Mouse (Mus musculus): ENCODE measurements around the gene Zfp775. TPM values are rescaled to one million over a fixed set of nuclear protein-coding genes. Genes with fewer than 3 reads are reported as not detected.
A peak's percentile ranks its signal among the peaks of the same experiment; 100 is the strongest.
"Not testable (repeated sequence)": the region's sequence is repeated elsewhere in the genome, so short reads cannot be mapped to it uniquely, and the experiment has no call there.

Gene Zfp775
- total RNA-seq, 1 experiment from 2014 or later = 2.6 TPM

- ATAC-seq (ENCODE audit: extremely low read depth, insufficient number of reproducible peaks, low FRiP score, poor library complexity, severe bottlenecking) = not testable (repeated sequence)
Observed at GRCm38 (mm10) chr6:48622186-48622843, 20.5 kb downstream of the Zfp775 start.

- ATAC-seq (ENCODE audit: extremely low read depth, insufficient number of reproducible peaks, low FRiP score, poor library complexity, severe bottlenecking) = no peak
Observed at GRCm38 (mm10) chr6:48623460-48623859, 21.6 kb downstream of the Zfp775 start.

- ATAC-seq (ENCODE audit: extremely low read depth, insufficient number of reproducible peaks, low FRiP score, poor library complexity, severe bottlenecking) = no peak
Observed at GRCm38 (mm10) chr6:48626464-48626863, 24.6 kb downstream of the Zfp775 start, which contains the start of gene AI854703. Gene AI854703 (plus strand): TSS chr6:48626764.

GRCm38 (mm10) chr6:48626984-48627383 is 25.1 kb downstream of the Zfp775 start:
- ATAC-seq (ENCODE audit: extremely low read depth, insufficient number of reproducible peaks, low FRiP score, poor library complexity, severe bottlenecking) = no peak

- ATAC-seq (ENCODE audit: extremely low read depth, insufficient number of reproducible peaks, low FRiP score, poor library complexity, severe bottlenecking) = no peak
Observed at GRCm38 (mm10) chr6:48627511-48627924, 25.7 kb downstream of the Zfp775 start.

GRCm38 (mm10) chr6:48628377-48628776 is 26.5 kb downstream of the Zfp775 start:
- no peak for ATAC-seq (ENCODE audit: extremely low read depth, insufficient number of reproducible peaks, low FRiP score, poor library complexity, severe bottlenecking)

DNA sequence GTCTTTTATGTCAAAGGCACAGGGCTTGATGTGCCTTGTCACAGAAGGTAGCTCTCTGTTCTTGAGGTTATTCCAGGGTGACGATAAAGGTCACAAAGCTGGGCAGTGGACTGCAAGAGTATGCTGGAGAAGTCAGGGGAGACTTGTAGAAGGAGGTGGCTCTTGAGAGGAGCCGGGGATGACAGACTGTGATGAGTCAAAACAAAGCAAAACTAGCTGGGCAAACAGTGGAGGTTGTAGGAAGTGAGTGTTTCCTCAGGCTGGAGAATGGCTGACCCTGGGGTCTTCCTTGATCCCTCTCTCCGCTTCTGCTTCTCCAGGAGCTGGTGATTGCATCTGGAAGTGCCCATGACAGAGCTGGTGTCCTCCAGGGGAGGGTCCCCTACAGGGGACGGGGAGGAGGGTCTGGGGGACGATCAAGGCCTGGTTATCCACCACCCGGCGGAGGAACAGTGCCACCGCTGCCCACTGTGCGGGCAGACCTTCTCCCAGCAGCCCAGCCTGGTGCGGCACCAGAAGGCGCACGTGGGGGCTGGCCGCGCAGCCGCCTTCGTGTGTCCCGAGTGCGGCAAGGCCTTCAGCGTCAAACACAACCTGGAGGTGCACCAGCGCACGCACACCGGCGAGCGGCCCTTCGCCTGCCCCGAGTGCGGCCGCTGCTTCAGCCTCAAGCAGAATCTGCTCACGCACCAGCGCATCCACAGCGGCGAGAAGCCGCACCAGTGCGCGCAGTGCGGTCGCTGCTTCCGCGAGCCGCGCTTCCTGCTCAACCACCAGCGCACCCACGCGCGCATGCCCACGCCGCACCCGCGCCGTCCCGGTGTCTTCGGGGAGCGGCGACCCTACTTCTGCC is 27.2 kb downstream of the Zfp775 start:
- peak; percentile 27; the same call in 1 of the 2 replicates for ATAC-seq (ENCODE audit: extremely low read depth, insufficient number of reproducible peaks, low FRiP score, poor library complexity, severe bottlenecking)

- ATAC-seq (ENCODE audit: extremely low read depth, insufficient number of reproducible peaks, low FRiP score, poor library complexity, severe bottlenecking) = no peak
Observed at GRCm38 (mm10) chr6:48629661-48630034, 27.8 kb downstream of the Zfp775 start.

DNA sequence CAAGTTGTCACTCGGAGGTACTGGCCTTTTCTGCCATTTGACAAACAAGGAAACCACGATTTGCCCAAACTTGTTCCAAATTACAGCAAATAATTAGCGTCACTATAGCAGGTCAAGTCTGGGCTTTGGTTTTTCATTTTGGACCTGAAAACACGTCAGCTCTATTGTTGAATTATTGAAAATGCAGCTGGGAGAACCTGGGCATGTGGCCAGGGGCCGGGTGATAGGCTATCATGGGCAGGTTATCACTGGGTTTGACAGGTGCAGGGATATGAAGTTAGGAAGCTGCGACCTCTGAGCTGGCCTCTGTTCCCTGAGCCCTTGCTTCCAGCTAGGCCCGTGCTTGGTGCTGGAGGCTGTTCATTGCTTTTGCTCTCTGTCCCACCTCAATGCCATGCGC is 29.0 kb downstream of the Zfp775 start:
- no peak for ATAC-seq (ENCODE audit: extremely low read depth, insufficient number of reproducible peaks, low FRiP score, poor library complexity, severe bottlenecking)

- no peak for ATAC-seq (ENCODE audit: extremely low read depth, insufficient number of reproducible peaks, low FRiP score, poor library complexity, severe bottlenecking)
Observed at GRCm38 (mm10) chr6:48635105-48635504, 33.2 kb downstream of the Zfp775 start.

GRCm38 (mm10) chr6:48636515-48636914 is 34.7 kb downstream of the Zfp775 start:
- no peak for ATAC-seq (ENCODE audit: extremely low read depth, insufficient number of reproducible peaks, low FRiP score, poor library complexity, severe bottlenecking)

- no peak for ATAC-seq (ENCODE audit: extremely low read depth, insufficient number of reproducible peaks, low FRiP score, poor library complexity, severe bottlenecking)
Observed at GRCm38 (mm10) chr6:48637811-48638500, 36.1 kb downstream of the Zfp775 start.

DNA sequence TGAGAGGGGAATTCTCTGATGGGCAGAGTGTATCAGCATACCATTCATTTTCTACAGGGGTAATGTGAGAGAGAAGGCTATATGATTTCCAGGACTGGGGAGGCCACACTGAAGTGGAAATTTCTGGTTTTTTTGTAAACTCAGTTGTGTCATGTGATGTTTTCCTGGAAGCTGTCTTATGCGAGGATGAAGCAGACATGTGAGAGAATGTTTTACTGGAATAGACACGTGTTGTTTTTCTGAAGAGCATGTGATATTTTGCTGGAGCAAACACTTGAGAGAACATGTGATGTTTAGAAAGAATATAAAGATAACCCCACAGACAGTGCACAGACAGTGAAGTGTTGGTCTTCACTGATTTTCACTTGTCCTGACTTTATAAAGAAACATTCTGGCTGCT is 36.7 kb downstream of the Zfp775 start:
- ATAC-seq (ENCODE audit: extremely low read depth, insufficient number of reproducible peaks, low FRiP score, poor library complexity, severe bottlenecking) = no peak

DNA sequence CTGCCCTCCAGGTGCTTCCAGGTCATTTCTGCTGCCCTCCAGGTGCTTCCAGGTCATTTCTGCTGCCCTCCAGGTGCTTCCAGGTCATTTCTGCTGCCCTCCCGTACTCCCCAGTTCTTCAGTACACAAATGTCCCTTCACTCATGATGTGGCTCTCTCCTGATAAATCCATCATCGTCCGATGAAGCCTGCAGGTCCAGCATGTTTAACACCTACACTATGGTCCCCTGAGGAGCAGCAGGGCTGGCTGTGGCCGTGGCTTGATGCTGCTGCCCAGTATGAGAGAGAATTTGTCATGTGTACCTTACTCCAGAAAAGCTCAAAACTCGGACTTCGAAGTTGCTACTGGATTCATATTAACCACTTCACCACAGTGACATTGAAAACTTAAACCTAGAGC is 39.5 kb downstream of the Zfp775 start:
- ATAC-seq (ENCODE audit: extremely low read depth, insufficient number of reproducible peaks, low FRiP score, poor library complexity, severe bottlenecking) = no peak

GRCm38 (mm10) chr6:48642764-48643292 is 41.0 kb downstream of the Zfp775 start:
- ATAC-seq (ENCODE audit: extremely low read depth, insufficient number of reproducible peaks, low FRiP score, poor library complexity, severe bottlenecking) = no peak

DNA sequence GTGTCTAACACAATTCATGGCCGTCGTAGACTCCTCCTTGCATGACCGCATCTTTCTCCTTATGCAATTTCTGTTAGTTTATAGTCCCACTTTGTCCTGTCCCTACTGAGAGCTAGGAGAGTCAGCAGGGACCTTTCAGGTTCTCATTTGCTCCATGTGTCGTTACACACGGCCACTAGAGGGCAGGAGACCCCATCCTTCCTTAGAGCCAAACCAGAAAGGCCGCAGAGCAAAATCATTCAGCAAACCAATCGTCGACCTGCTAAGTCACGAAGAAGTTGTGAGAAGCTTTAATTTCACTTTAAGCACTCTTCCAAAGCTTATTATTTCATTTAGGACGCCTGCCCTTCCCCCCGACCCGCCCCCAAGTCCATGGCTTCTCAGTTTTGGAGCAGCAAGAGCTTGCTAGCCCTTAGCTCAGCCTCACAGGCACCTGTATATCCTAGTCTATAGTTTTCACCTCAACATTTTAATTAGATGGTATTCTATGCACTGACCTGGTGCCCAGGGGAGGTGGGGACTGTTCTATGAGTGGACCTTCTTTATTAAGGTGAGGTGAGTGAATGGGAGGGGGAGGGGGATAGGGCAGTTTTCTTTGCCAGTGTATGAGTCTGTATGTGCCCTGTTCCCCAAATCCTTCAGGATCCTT is 43.9 kb downstream of the Zfp775 start:
- peak; percentile 62; the same call in 1 of the 2 replicates for ATAC-seq (ENCODE audit: extremely low read depth, insufficient number of reproducible peaks, low FRiP score, poor library complexity, severe bottlenecking)

GRCm38 (mm10) chr6:48646309-48646690 is 44.4 kb downstream of the Zfp775 start:
- ATAC-seq (ENCODE audit: extremely low read depth, insufficient number of reproducible peaks, low FRiP score, poor library complexity, severe bottlenecking) = no peak

GRCm38 (mm10) chr6:48646995-48647394 is 45.1 kb downstream of the Zfp775 start, which contains the start of gene Gimap8:
Gene Gimap8 (plus strand): TSS chr6:48647234.
- ATAC-seq (ENCODE audit: extremely low read depth, insufficient number of reproducible peaks, low FRiP score, poor library complexity, severe bottlenecking) = peak; percentile 89; the same call in 1 of the 2 replicates

- ATAC-seq (ENCODE audit: extremely low read depth, insufficient number of reproducible peaks, low FRiP score, poor library complexity, severe bottlenecking) = no peak
Observed at GRCm38 (mm10) chr6:48647611-48648010, 45.7 kb downstream of the Zfp775 start.
